Mouse (Mus musculus) liver, postnatal 0 days (tissue): ENCODE data around the gene Gopc. TPM values are rescaled to one million over a fixed set of nuclear protein-coding genes. Genes with fewer than 3 reads are reported as not detected.
"Not testable (repeated sequence)": the region's sequence is repeated elsewhere in the genome, so short reads cannot be mapped to it uniquely, and the experiment has no call there.

ENCODE experiments used
- ATAC-seq: fragments of 200-750 bp; cut with Nextera tagmentation; 2 replicates; pipeline ENCODE4 v1.8.0; 2017; ENCODE audit warnings: mild to moderate bottlenecking, moderate library complexity
- DNase-seq: peaks from one replicate; pipeline ENCODE4 v3.0.0-alpha.2; 2016
- H3K27ac ChIP-seq: fragments of 300-500 bp; sonication (generic); 2 replicates; pipeline ENCODE4 v1.5.1; 2014; ENCODE audit warnings: antibody characterized with exemption, moderate library complexity, mild to moderate bottlenecking, low read depth
- H3K27me3 ChIP-seq: fragments of 300-500 bp; sonication (generic); 2 replicates; pipeline ENCODE4 v1.6.1; 2014; ENCODE audit warnings: low read length, control low read depth, mixed read lengths; ENCODE audit not compliant: insufficient read depth
- H3K36me3 ChIP-seq: fragments of 300-500 bp; sonication (generic); replicated peaks from 2 replicates; pipeline ENCODE4 v1.6.1; 2014; ENCODE audit warnings: mild to moderate bottlenecking, control low read depth, low read length, moderate library complexity, mixed read lengths; ENCODE audit not compliant: insufficient read depth
- H3K4me1 ChIP-seq: fragments of 300-500 bp; sonication (generic); 2 replicates; pipeline ENCODE4 v1.6.1; 2014; ENCODE audit warnings: antibody characterized with exemption, mild to moderate bottlenecking, control low read depth; ENCODE audit not compliant: insufficient read depth
- H3K4me2 ChIP-seq: fragments of 300-500 bp; sonication (generic); 2 replicates; pipeline ENCODE4 v1.6.1; 2014; ENCODE audit warnings: low read depth, mild to moderate bottlenecking, low read length, moderate library complexity, mixed read lengths
- H3K4me3 ChIP-seq: fragments of 300-500 bp; sonication (generic); 2 replicates; pipeline ENCODE4 v1.5.1; 2014; ENCODE audit warnings: low read depth, low read length
- H3K9ac ChIP-seq: fragments of 300-500 bp; sonication (generic); replicated peaks from 2 replicates; pipeline ENCODE4 v1.6.1; 2014; ENCODE audit warnings: mild to moderate bottlenecking, moderate library complexity
- H3K9me3 ChIP-seq: fragments of 300-500 bp; sonication (generic); 2 replicates; pipeline ENCODE4 v1.6.1; 2016; ENCODE audit warnings: mild to moderate bottlenecking, control low read depth, low read length, mixed read lengths
- CTCF ChIP-seq: sonication (generic); IDR thresholded peaks from 2 replicates; pipeline ENCODE4 v1.5.1; 2016; ENCODE audit warnings: antibody characterized with exemption, low read depth
- EP300 ChIP-seq: IDR thresholded peaks from 2 replicates; pipeline ENCODE4 v1.6.1; 2016; ENCODE audit warnings: antibody characterized with exemption, low read depth, mild to moderate bottlenecking
- WGBS: fragments of 180-500 bp; shearing (Covaris S2); extraction: QIAGEN DNeasy Blood & Tissue Kit; methylation state at CpG from one replicate; pipeline ENCODE4 v1.1.7; 2014; ENCODE audit not compliant: insufficient replicate concordance; 5-methylcytosine and 5-hydroxymethylcytosine counted together
- polyA plus RNA-seq: library from polyadenylated mRNA; unstranded; fragments of >200 nt; fragmentation: Nextera tagmentation; extraction: Ambion mirVana; gene quantifications from 2 replicates; pipeline ENCODE4 v1.2.1, GENCODE M21; 2015

The Gopc gene
- polyA plus RNA-seq, 1 experiment from 2014 or later: 4.7 TPM

- ATAC-seq: no peak
- TF ChIP-seq EP300: no peak
- no peak for TF ChIP-seq CTCF
- Histone ChIP-seq H3K9ac (no peak overlapping the region), H3K27ac (no peak overlapping the region), H3K4me2 (no peak overlapping the region), H3K4me1 (no peaks in the 10 kb centered on the region), H3K36me3 (peaks cover 6% of the 10 kb centered on the region), H3K9me3 (no peaks in the 10 kb centered on the region), H3K27me3 (no peaks in the 10 kb centered on the region), H3K4me3 (no peak overlapping the region)
- no peak for DNase-seq
- 77% methylated on average over 3 of the region's 3 CpGs for WGBS
Measured at GRCm38 (mm10) chr10:52321918-52322317, 60.0 kb downstream of the Gopc start.

- H3K36me3 ChIP-seq: peaks cover 7% of the 10 kb centered on the region
- no peak overlapping the region for H3K4me3 ChIP-seq
- H3K27ac ChIP-seq: no peak overlapping the region
- DNase-seq: no peak
- H3K4me2 ChIP-seq: no peak overlapping the region
- TF ChIP-seq CTCF (no peak), EP300 (no peak)
- H3K27me3 ChIP-seq: no peaks in the 10 kb centered on the region
- 85% methylated on average over 28 of the region's 28 CpGs for WGBS
- no peak overlapping the region for H3K9ac ChIP-seq
- no peaks in the 10 kb centered on the region for H3K9me3 ChIP-seq
- no peak for ATAC-seq
- H3K4me1 ChIP-seq: no peaks in the 10 kb centered on the region
Measured at GRCm38 (mm10) chr10:52319506-52320286, 62.2 kb downstream of the Gopc start.

DNA sequence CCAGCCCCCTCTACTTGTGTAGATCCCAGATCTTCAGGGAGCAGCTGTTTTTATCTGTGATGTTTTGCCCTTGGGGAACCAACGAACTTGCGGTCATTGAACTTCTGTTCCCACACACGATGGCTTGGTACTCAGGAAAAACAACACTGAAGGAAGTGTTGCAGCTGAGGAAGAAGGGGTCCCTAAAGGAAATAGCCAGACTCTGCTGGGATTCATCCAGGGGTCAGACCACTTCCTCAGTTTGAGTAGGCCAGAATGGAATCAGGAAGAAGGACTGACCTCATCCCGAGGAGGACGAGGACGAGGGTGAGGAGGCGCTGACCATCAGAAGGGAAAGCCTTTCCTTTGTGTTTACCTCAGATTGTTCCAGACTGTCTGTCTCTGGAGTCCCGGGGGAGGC lies 72.7 kb downstream of the Gopc start:
- peak; percentile 79 for TF ChIP-seq EP300
- no peak for TF ChIP-seq CTCF
- peak; percentile 35 for DNase-seq
- peak; percentile 82 for ATAC-seq
- Histone ChIP-seq H3K4me1 (no peaks in the 10 kb centered on the region), H3K4me3 (no peak overlapping the region), H3K4me2 (no peak overlapping the region), H3K36me3 (peaks cover 15% of the 10 kb centered on the region; the same call in 1 of the 2 replicates), H3K9ac (no peak overlapping the region), H3K27me3 (no peaks in the 10 kb centered on the region), H3K27ac (peak overlapping the region; percentile 29), H3K9me3 (no peaks in the 10 kb centered on the region)
- 42% methylated on average over 8 of the region's 8 CpGs for WGBS

DNA sequence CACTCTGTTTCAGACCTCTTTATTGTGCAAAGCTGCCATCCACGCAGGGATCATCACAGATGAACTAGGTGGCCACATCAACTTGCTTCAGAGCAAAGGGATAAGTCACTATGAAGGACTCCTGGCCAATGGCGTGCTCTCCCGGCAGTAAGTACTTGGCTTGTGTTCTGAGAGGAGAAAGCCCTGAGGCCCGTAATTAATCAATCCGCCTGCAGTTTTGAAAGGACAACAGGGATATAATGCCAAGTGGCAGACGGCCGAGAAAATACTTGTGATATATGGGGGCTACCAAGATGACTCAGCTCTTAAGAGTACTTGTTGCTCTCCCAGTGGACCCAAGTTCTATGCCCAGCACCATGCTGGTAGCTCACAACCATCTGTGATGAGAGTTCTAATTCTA lies 77.3 kb downstream of the Gopc start:
- H3K4me1 ChIP-seq: no peaks in the 10 kb centered on the region
- DNase-seq (no peak), ATAC-seq (no peak)
- H3K9me3 ChIP-seq: no peaks in the 10 kb centered on the region
- H3K9ac ChIP-seq: no peak overlapping the region
- no peak for TF ChIP-seq EP300
- no peak for TF ChIP-seq CTCF
- H3K36me3 ChIP-seq: peaks cover 6% of the 10 kb centered on the region; the same call in 1 of the 2 replicates
- no peak overlapping the region for H3K27ac ChIP-seq
- no peak overlapping the region for H3K4me3 ChIP-seq
- no peaks in the 10 kb centered on the region for H3K27me3 ChIP-seq
- no peak overlapping the region for H3K4me2 ChIP-seq
- 85% methylated on average over 7 of the region's 7 CpGs for WGBS

DNA sequence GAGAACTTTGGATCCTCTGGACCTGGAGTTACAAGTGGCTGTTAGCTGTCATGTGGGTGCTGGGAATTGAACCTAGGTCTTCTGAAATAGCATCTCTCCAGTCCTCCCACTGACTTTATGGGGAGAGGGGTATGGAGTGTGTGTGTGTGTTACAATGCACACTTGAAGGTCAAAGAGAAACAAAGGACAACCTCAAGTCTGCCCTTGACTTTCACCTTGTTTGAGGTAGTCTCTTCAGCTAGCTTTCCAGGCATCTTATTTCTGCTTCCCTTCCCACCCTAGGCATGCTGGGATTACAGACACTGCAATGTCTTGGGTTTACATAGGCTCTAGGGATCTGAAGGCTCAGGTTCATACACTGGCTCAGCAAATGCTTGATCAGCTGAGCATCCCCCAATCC lies 79.7 kb downstream of the Gopc start:
- Histone ChIP-seq H3K27ac (no peak overlapping the region), H3K4me3 (no peak overlapping the region), H3K36me3 (peaks cover 6% of the 10 kb centered on the region; the same call in 1 of the 2 replicates), H3K9me3 (no peaks in the 10 kb centered on the region), H3K27me3 (no peaks in the 10 kb centered on the region), H3K4me2 (no peak overlapping the region), H3K9ac (no peak overlapping the region), H3K4me1 (no peaks in the 10 kb centered on the region)
- ATAC-seq (no peak), DNase-seq (no peak)
- no peak for TF ChIP-seq EP300
- no peak for TF ChIP-seq CTCF

- H3K27me3 ChIP-seq: no peaks in the 10 kb centered on the region
- WGBS: 71% methylated on average over 4 of the region's 4 CpGs
- no peak overlapping the region for H3K9ac ChIP-seq
- ATAC-seq: no peak
- no peak for DNase-seq
- no peak overlapping the region for H3K4me3 ChIP-seq
- no peak overlapping the region for H3K4me2 ChIP-seq
- TF ChIP-seq CTCF: no peak
- TF ChIP-seq EP300: no peak
- H3K9me3 ChIP-seq: no peaks in the 10 kb centered on the region
- peaks cover 6% of the 10 kb centered on the region; the same call in 1 of the 2 replicates for H3K36me3 ChIP-seq
- no peak overlapping the region for H3K27ac ChIP-seq
- H3K4me1 ChIP-seq: no peaks in the 10 kb centered on the region
Measured at GRCm38 (mm10) chr10:52301766-52302165, 80.2 kb downstream of the Gopc start.

GRCm38 (mm10) chr10:52298568-52298967 lies 83.4 kb downstream of the Gopc start:
- H3K4me1 ChIP-seq, H3K9ac ChIP-seq, H3K9me3 ChIP-seq, DNase-seq, H3K4me2 ChIP-seq, ATAC-seq, H3K4me3 ChIP-seq, H3K36me3 ChIP-seq, H3K27me3 ChIP-seq, H3K27ac ChIP-seq: not testable (repeated sequence)
